Mouse (Mus musculus) forebrain, embryonic 16.5 days (tissue): Measurements from ENCODE around the gene Gne. TPM values are rescaled to one million over a fixed set of nuclear protein-coding genes. Genes with fewer than 3 reads are reported as not detected.

Experiments
- ATAC-seq: fragments of 200-750 bp; cut with Nextera tagmentation; 2 replicates; pipeline ENCODE4 v1.8.0; 2017; ENCODE audit warnings: mild to moderate bottlenecking, moderate library complexity
- H3K27ac ChIP-seq: fragments of 300-500 bp; sonication (generic); 2 replicates; pipeline ENCODE4 v1.5.1; 2014; ENCODE audit warnings: low read length, control low read depth
- H3K27me3 ChIP-seq: fragments of 300-500 bp; sonication (generic); replicated peaks from 2 replicates; pipeline ENCODE4 v1.6.1; 2014; ENCODE audit warnings: low read length; ENCODE audit not compliant: control insufficient read depth, insufficient read depth
- H3K36me3 ChIP-seq: fragments of 300-500 bp; sonication (generic); 2 replicates; pipeline ENCODE4 v1.6.1; 2014; ENCODE audit not compliant: control insufficient read depth, insufficient read depth
- H3K4me1 ChIP-seq: fragments of 300-500 bp; sonication (generic); replicated peaks from 2 replicates; pipeline ENCODE4 v1.6.1; 2014; ENCODE audit warnings: low read length; ENCODE audit not compliant: control insufficient read depth, insufficient read depth
- H3K4me2 ChIP-seq: fragments of 300-500 bp; sonication (generic); 2 replicates; pipeline ENCODE4 v1.6.1; 2014; ENCODE audit warnings: mild to moderate bottlenecking, low read length, control low read depth
- H3K4me3 ChIP-seq: fragments of 300-500 bp; sonication (generic); replicated peaks from 2 replicates; pipeline ENCODE4 v1.5.1; 2014; ENCODE audit warnings: mild to moderate bottlenecking, low read length, control low read depth
- H3K9ac ChIP-seq: fragments of 300-500 bp; sonication (generic); replicated peaks from 2 replicates; pipeline ENCODE4 v1.6.1; 2014; ENCODE audit warnings: low read depth, low read length, control low read depth
- H3K9me3 ChIP-seq: fragments of 300-500 bp; sonication (generic); 2 replicates; pipeline ENCODE4 v1.6.1; 2016; ENCODE audit warnings: low read length; ENCODE audit not compliant: control insufficient read depth
- WGBS: fragments of 180-500 bp; shearing (Covaris S2); extraction: QIAGEN DNeasy Blood & Tissue Kit; methylation state at CpG from one replicate; pipeline ENCODE4 v1.1.7; 2014; 5-methylcytosine and 5-hydroxymethylcytosine counted together
- polyA plus RNA-seq: library from polyadenylated mRNA; unstranded; fragments of >200 nt; fragmentation: Nextera tagmentation; extraction: Ambion mirVana; gene quantifications from 2 replicates; pipeline ENCODE4 v1.2.1, GENCODE M21; 2015

Gne gene
- polyA plus RNA-seq, 1 experiment from 2014 or later = 29.2 TPM

GRCm38 (mm10) chr4:44004623-44005409 is 79.2 kb downstream of the Gne start:
- Histone ChIP-seq H3K27me3 (no peaks in the 10 kb centered on the region), H3K9ac (no peak overlapping the region), H3K27ac (no peak overlapping the region), H3K36me3 (no peaks in the 10 kb centered on the region), H3K4me3 (no peak overlapping the region), H3K4me1 (no peaks in the 10 kb centered on the region), H3K4me2 (no peak overlapping the region), H3K9me3 (no peaks in the 10 kb centered on the region)
- 65% methylated on average over 3 of the region's 3 CpGs for WGBS
- no peak for ATAC-seq

- Histone ChIP-seq H3K4me3 (no peak within 1 kb of the TSS), H3K36me3 (no peaks in the 10 kb centered on the region), H3K9me3 (no peaks in the 10 kb centered on the region), H3K4me2 (no peak within 1 kb of the TSS), H3K4me1 (no peaks in the 10 kb centered on the region), H3K27ac (no peak within 1 kb of the TSS), H3K27me3 (no peaks in the 10 kb centered on the region), H3K9ac (no peak within 1 kb of the TSS)
- ATAC-seq = no peak
- 92% methylated on average over 5 of the region's 5 CpGs for WGBS
Observed at GRCm38 (mm10) chr4:44004126-44004525, 79.9 kb downstream of the Gne start, which contains the start of gene Clta. Gene Clta, plus strand, starts transcription at chr4:44004452.

DNA sequence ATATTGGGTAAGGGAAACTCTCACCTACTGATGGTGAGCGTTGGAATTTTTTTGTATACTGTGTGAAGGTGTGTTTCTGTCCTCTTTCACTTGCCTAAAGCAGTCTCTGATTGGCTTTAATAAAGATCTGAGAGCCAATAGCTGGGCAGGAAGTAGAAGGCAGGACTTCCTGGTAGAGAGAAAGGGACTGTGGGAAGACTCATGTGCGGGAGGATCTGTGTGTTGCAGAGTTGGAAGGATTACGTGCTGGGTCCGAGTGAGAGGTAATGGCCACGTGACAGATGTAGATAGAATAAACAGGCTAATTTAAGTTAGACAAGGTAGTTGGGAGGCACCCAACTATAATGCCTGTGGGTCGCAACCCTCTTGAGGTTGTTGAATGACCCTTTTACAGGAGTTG is 80.4 kb downstream of the Gne start:
- 86% methylated on average over 6 of the region's 6 CpGs for WGBS
- Histone ChIP-seq H3K4me3 (no peak overlapping the region), H3K9ac (no peak overlapping the region), H3K27ac (no peak overlapping the region), H3K4me2 (no peak overlapping the region), H3K36me3 (no peaks in the 10 kb centered on the region), H3K9me3 (no peaks in the 10 kb centered on the region), H3K4me1 (no peaks in the 10 kb centered on the region), H3K27me3 (no peaks in the 10 kb centered on the region)
- no peak for ATAC-seq

DNA sequence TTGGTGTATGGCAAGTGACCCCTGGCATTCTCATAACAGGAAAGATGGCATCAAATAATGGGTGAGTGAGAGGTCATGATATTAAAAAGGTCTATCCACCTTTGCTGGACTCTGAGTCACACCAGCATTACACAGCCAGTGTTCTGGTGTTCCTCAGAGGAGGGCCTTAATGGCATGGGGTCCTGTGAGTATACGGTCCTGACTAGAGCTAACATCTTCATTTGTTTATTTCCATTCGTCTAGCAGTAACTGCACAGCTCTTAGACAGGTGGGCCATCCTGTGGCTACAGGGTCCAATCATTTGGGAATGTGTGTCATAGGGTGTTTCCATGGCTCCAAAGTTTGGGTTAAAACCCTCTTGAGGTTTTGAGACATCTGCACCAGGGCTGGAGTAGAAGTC is 89.6 kb downstream of the Gne start:
- Histone ChIP-seq H3K27me3 (no peaks in the 10 kb centered on the region), H3K36me3 (no peaks in the 10 kb centered on the region), H3K4me3 (no peak overlapping the region), H3K4me1 (no peaks in the 10 kb centered on the region), H3K27ac (no peak overlapping the region), H3K9ac (no peak overlapping the region), H3K4me2 (no peak overlapping the region), H3K9me3 (no peaks in the 10 kb centered on the region)
- 87% methylated on average over 2 of the region's 2 CpGs for WGBS
- no peak for ATAC-seq

GRCm38 (mm10) chr4:43993072-43993471 is 90.9 kb downstream of the Gne start:
- Histone ChIP-seq H3K9ac (no peak overlapping the region), H3K9me3 (no peaks in the 10 kb centered on the region), H3K36me3 (no peaks in the 10 kb centered on the region), H3K4me3 (no peak overlapping the region), H3K27me3 (no peaks in the 10 kb centered on the region), H3K4me2 (no peak overlapping the region), H3K4me1 (no peaks in the 10 kb centered on the region), H3K27ac (no peak overlapping the region)
- 90% methylated on average over 11 of the region's 11 CpGs for WGBS
- ATAC-seq = no peak

DNA sequence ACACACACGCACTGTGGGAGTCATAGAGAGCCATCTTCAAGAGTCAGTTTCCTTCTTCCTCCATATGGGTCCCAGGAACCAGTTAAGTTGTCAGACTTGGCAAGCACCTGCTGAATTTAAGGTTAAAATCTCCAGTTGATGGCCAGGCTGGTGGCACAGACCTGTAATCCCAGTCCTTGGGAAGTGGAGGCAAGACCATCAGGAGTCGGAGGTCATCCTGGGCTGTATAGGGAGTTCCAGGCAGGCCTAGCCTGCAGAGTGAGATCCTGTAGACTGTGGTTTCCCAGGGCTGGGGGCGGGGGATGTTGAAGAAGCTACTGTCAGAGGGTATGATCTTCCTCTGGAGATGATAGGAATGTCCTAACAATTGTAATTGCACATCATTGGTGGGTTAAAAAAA is 95.0 kb downstream of the Gne start:
- 88% methylated on average over 3 of the region's 3 CpGs for WGBS
- no peak for ATAC-seq

DNA sequence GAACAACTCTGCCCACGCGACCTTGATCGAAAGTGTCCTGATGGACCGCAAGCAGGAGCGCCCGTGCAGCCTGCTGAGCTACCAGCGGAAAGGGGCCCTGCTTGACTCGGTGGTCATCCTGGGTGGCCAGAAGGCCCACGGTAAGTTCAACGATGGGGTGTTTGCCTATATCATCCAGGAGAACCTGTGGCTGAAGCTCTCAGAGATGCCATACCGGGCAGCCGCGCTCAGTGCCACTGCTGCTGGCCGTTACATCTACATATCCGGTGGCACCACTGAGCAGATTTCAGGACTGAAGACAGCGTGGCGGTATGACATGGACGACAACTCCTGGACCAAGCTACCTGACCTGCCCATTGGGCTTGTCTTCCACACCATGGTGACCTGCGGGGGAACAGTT is 99.7 kb downstream of the Gne start:
- H3K27me3 ChIP-seq = no peaks in the 10 kb centered on the region
- no peak overlapping the region for H3K4me3 ChIP-seq
- peaks cover 14% of the 10 kb centered on the region for H3K4me1 ChIP-seq
- no peak overlapping the region for H3K4me2 ChIP-seq
- ATAC-seq = no peak
- H3K9me3 ChIP-seq = no peaks in the 10 kb centered on the region
- H3K27ac ChIP-seq = no peak overlapping the region
- H3K36me3 ChIP-seq = no peaks in the 10 kb centered on the region
- WGBS = 95% methylated on average over 19 of the region's 19 CpGs
- no peak overlapping the region for H3K9ac ChIP-seq

More for the DNA sequence above, 95.0 kb downstream of the Gne start:
- no peak overlapping the region for H3K4me3 ChIP-seq
- H3K36me3 ChIP-seq = no peaks in the 10 kb centered on the region
- no peaks in the 10 kb centered on the region for H3K4me1 ChIP-seq
- no peaks in the 10 kb centered on the region for H3K9me3 ChIP-seq
- no peak overlapping the region for H3K9ac ChIP-seq
- H3K27ac ChIP-seq = no peak overlapping the region
- H3K4me2 ChIP-seq = no peak overlapping the region
- no peaks in the 10 kb centered on the region for H3K27me3 ChIP-seq

Other genes with a start within 250 kb of the Gne start
- gene Olfr157, start 244.0 kb downstream of the Gne start, polyA plus RNA-seq = not detected in 2 replicates
- gene Olfr155, start 232.6 kb downstream of the Gne start, polyA plus RNA-seq = not detected in 2 replicates
- gene Reck, start 208.6 kb downstream of the Gne start, polyA plus RNA-seq = 4.8 and 5.1 TPM in 2 replicates
- gene Glipr2, start 126.8 kb downstream of the Gne start, polyA plus RNA-seq = 27.2 and 28.8 TPM in 2 replicates
- not detected in 2 replicates for gene Ccin, start 100.7 kb downstream of the Gne start, polyA plus RNA-seq
- 296 and 297 TPM in 2 replicates for gene Clta, start 79.7 kb downstream of the Gne start, polyA plus RNA-seq
- 39.8 and 41.7 TPM in 2 replicates for gene Rnf38, start 149.6 kb upstream of the Gne start, polyA plus RNA-seq
- 17.3 and 21.6 TPM in 2 replicates for gene Melk, start 216.7 kb upstream of the Gne start, polyA plus RNA-seq